Mouse (Mus musculus) gastrocnemius, postnatal 36 days (tissue): ENCODE data around the gene Scn2b. TPM values are rescaled to one million over a fixed set of nuclear protein-coding genes. Genes with fewer than 3 reads are reported as not detected.

Experiments used
- DNase-seq, 2 experiments: peaks; one replicate each; pipeline ENCODE4 v3.0.0; 2022
- intact Hi-C: fragments of 180-260 bp; cut with DNase I; formaldehyde crosslinking; loops from one replicate; pipeline ENCODE4 v1.15.1; 2025
- long read RNA-seq, 2 experiments: library from polyadenylated mRNA; stranded (forward); transcript quantifications; one replicate each; pipeline ENCODE4 v2.0.0; 2021
- total RNA-seq, 2 experiments: library from RNA; stranded (reverse); gene quantifications; 2 replicates each; pipeline ENCODE4 v1.2.3; 2021

Scn2b gene
- total RNA-seq: 1 to 10 TPM; 1.7 to 2.5 TPM
- long read RNA-seq, experiment 1, partial matches to known transcripts: 0 of 1 reads
- long read RNA-seq, experiment 1, other reads (novel, unspliced or antisense): 1 of 1 reads
- long read RNA-seq, experiment 2: 0 reads

DNA sequence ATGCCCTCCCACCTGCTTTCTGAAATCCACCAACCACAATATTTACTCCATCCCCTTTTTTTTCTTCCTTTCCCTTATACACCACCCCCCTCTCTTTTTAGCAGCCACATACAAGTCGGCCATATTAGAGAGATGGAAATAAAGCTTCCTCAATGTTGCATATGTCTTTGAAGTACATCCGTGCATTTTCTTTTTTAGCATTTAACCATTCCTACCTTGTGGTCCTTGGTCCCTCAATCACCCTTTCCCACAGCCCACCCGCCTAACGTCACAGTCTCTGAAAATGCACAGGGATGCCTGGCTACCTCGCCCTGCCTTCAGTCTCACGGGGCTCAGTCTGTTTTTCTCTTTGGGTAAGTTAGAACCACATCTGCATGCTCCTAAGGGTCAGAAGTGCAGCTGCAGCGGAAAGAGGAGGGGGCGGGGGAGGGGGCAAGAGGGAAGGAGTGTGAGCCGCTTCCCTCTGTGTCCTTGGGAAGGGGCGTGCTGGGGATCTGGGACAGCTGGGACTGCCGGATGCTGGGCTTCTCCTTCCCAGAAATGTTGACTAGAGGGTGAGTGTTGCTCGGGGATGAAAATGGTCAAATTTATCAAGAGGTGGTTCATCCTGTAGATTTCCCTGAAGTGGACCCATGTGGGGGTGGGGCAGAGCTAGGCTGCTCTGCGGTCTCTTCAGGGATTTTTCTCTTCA lies at the start of gene Scn2b:
TSS of gene Scn2b (plus strand) at position 42 of the 691 bp plus-strand sequence.
- DNase-seq: no peak
- intact Hi-C loops: no loop called here

DNA sequence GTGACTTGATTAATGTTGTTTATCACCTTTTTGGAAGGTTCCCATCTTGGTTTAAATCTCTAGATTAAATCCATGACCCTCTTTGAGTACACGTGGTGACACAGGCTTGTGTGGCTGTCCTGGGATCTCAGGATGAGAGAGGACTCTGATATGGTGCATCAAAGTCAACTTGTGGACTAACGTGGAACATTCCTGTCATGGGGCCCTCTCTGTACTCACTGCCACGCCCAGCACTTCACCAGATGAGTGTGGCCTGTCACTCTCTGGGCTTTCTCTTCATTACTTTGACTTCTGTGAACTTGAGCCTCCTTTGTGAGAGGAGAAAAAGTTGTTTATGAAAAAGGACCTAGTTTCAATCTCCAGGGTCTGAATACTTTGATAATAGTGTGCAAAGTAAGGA lies 45.8 kb upstream of the Scn2b start:
- DNase-seq: no peak
- intact Hi-C loops: no loop called here

DNA sequence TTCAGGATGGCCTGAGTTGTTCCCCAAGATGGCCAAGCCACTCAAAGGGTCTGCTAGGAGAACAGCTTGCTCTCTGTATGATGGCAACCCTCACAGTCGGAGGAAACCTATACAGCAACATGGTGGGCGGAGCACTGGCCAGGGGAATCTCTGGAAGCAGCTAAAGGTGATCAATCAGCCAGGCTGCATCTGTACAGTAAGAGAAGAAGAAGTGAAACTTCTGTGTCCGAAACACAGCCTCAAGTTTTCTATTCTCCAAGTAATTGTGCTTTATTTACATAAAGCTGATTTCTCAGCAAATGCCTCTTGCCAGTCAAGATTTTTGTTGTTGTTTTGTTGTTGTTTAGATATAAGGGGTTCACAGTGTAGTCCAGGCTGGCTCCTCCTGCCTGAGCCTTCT lies 39.7 kb upstream of the Scn2b start:
- no peak for DNase-seq
- intact Hi-C loops: no loop called here

DNA sequence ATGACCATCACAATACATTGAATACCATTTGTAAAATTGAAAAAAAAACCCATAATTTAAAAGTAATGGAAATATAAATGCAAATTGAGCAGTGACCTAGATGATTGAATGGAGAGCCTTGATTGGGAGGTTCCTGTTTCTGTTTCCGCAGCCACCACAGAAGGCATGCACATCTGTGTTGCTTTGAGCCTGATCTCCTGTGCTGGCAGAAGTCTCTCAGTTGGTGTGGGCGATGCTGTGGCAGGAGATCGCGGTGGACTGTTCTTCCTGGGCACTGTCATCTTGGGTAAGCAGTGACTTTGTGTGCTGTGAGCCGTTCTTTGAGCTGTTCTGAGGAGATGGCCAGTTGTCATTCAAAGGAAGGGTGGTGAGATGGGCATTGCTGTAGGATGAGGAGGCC lies 38.6 kb upstream of the Scn2b start, which contains the start of gene Jaml:
TSS of gene Jaml (plus strand) at position 173 of the 400 bp plus-strand sequence.
- intact Hi-C loops: no loop called here
- DNase-seq: no peak

DNA sequence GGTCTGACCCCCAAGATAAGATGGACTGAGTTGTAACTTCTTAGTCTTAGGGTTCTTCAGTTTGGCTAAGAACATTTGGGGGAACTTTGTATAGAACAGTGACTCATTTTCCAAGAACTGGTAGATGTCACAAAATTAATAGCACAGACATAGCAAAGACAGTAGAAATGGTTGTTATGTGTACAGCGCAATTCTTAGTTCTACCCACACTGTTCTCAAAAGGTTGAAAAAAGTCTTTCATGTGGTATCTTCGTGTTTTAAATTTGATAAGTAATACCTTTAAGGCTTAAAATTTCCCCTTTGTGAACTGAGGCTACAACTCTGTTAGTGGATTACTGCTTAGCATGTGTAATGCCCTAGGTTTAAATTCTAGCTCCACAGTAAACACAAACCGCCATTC lies 34.5 kb upstream of the Scn2b start:
- intact Hi-C loops: no loop called here

DNA sequence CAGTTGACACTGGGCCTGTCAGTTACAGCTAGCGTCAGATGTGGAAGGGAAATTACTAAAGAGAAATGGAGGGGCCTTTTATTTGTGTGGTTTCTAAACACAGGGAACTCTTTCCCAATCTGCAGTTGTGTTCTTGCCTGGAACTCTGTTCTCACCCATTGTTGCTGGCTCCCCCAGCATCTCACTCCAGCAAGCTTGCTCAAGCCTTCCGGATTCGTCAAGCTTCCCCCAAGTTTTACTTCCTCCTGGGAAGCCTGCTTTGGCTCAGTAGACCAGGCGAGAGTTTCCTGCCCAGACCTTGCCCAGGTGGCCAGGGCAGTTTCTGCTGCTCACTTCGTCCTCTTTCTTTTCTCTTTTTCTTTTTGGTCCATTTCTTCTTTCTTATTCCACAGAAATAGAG lies 33.0 kb upstream of the Scn2b start:
- intact Hi-C loops: no loop called here

More for the DNA sequence above, 34.5 kb upstream of the Scn2b start:
- DNase-seq: no peak

DNA sequence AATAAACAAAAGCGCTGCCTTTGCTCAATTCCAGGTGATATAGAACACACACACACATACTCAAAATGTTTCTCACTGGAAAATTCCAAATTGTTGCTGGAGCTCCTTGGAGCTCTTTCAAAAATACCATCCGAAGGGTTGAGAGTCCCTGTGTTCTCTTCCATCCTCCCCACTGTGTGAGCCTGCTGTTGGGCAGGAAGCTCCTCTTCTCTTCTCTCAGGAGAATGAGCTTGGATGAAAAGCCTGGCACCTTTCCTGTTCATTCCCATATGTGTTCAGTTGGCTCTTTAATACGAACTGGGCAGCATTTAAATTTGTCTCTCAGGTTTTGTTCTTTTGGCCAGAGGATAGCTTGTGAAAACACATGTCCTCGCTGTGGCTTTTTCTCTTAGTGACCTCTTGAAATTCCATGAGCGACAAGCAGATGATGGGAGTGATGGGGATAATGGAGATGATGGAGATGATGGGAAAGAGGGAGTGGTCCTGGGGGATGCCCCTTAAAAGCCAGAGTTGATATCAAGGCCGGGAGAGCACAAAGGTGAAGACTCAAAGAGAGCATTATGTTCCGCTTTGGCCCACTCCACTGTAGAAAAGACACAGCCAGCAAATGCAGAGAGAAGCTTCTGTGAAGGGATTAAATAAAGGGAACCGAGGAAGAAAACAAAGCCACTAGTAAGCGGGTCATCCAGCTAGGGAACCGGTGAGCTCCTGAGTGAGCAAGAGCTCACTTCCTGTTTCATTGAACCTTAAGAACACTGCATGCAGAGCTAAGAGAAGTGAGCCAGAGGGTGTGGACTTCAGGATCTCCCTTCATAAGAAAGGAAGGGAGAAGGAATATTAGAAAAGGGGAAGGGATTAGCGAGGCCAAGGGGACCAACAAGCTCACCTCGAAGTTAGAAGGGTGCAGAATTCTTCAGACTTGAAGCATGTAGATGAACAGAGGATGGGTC lies 31.6 kb upstream of the Scn2b start:
- DNase-seq: no peak
- intact Hi-C loops: no loop called here

More for the DNA sequence above, 33.0 kb upstream of the Scn2b start:
- no peak for DNase-seq

DNA sequence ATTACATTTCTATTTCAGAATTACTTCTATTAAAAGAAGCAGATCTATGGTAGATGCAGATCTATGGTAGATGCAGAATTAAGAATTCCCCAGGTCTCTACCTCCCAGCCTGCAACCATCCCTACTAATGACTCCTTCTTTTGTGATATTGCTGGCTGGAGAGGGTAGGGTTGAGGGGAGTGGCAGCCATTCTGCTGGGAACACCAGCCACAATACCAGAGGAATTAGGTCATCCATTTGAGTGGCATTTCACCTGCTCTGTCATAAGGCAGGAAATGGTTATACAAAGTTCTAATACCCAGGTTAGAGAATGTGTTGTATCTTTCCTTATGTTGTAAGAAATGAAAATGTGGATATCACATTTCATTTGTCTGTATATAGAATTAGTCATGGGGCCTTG lies 29.5 kb upstream of the Scn2b start:
- intact Hi-C loops: no loop called here

DNA sequence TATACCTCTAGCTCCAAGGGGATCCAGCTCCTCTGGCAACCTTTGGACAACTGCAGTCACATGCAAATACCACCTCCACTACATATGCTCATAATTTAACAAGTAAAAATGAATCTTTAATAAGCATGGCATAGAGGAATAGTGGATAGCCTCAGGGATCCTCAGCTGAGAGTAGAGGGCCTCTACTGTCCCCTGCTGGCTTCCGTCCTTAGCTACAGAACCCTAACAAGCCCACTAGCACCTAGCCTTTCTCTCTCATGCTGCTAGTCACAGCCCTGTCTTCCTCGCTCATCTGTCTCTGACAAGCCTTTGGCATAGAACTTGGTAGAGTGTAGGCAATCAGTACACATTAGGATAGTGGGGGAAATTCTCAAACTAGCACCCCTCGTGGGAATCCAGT lies 26.8 kb upstream of the Scn2b start:
- DNase-seq: no peak
- intact Hi-C loops: no loop called here

More for the DNA sequence above, 29.5 kb upstream of the Scn2b start:
- no peak for DNase-seq

DNA sequence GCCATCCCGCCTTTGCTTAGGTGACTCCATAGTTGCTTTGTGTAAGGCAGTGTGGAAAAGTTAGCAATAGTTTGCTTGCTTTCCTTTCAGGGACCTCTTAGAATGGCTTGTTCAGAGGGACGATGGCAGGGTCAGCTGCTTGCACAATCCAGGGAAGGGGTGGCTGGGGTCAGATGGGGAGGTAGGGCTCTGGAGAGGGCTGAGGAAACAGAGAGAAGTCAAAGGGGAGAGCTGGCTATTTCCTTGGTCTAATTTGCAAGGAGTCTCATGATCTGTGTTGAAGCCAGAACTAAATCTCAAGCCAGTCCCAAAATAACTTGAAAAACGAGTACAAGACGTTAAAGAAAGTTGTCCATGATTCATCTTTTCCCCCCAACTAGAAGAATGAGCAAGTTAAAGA lies 24.9 kb upstream of the Scn2b start:
- no peak for DNase-seq
- intact Hi-C loops: no loop called here

DNA sequence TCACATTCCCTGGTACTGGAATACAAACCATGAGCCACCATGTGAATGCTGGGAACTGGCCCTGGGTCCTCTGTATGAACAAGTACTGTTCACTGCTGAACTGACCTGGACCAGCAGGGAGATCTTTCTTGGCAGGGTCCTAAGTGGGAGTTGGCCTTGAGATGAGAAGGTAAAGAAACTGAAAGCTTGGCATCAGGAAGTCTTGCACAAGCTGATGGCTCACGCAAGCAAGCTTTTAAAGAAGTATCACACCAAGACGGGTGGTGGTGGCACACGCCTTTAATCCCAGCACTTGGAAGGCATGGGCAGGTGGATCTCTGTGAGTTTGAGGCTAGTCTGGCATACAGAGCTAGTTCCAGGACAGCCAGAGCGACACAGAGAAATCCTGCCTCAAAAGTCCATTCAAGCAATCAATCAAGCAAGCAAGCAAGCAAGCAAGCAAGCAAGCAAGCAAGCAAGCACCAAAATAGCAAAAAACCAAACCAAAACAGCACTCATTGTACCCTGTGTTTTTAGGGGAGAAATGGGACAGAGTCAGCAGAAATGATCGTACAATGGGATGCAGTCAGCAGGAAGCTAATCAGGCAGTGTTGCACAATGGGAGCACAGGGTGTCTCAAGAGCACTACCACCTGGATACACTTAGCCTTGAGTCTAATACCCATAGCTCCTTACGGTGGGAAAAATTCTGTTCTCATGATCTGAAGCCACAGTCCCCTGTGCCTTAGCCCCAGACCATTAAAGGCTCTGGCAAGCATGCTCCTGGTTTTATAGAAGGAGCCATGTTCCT lies 22.2 kb upstream of the Scn2b start:
- intact Hi-C loops: no loop called here
- no peak for DNase-seq

DNA sequence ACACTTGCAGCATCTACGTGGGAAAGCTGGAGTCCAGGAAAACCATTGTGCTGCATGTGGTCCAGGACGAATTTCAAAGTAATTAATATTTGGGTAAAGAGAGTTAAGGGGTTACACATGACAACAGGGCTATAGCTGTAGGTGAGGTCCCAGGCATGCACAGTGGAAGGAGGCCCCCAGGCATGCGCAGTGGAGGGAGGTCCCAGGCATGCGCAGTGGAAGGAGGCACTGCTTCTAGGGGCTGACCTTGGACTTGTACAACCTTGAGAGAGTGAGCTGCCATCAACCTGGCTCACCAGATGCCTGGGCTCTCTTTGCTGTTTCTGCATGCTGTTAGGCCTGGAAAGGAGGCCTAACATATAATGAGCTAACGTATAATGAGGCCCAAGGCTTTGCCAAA lies 19.7 kb upstream of the Scn2b start:
- intact Hi-C loops: no loop called here
- DNase-seq: no peak

DNA sequence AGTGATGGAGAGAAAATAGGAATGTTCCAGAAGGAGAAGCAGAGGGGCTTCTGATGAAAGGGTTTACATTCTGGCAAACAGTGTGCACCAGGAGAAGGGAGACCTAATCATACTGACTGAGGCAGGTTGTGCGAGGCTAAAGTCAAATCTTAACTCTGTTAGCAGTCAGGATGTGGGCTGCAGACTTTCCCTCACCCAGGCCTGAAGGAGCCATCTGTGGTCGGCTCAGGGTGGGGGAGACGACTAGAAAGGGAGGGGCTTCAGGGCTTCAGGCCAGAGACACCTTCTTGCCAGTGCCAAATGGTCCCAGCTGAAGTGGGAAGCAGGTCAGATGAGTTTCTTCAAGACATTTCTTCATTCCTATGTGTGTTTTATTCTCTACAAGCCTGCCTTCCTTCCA lies 19.2 kb upstream of the Scn2b start:
- DNase-seq: no peak
- intact Hi-C loops: no loop called here

DNA sequence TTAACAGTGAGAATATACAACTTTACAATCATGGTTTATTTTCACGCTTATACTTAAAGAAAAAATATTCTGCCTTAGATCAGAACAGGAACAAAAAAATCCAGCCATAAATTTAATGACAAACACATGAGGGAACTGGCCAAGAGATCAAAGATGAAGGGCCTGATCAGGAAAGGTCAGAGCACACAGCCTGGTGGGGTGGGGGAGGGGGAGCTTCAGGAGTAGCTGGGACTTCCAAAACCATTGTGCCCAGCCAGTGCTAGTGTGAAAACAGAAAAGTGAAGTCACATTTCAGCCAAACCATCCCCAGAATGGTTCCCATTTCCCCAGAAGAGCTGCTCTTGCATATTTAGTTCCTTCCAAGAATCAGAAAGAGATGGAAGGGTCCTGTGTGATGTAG lies 15.1 kb upstream of the Scn2b start:
- intact Hi-C loops: no loop called here
- DNase-seq: no peak

DNA sequence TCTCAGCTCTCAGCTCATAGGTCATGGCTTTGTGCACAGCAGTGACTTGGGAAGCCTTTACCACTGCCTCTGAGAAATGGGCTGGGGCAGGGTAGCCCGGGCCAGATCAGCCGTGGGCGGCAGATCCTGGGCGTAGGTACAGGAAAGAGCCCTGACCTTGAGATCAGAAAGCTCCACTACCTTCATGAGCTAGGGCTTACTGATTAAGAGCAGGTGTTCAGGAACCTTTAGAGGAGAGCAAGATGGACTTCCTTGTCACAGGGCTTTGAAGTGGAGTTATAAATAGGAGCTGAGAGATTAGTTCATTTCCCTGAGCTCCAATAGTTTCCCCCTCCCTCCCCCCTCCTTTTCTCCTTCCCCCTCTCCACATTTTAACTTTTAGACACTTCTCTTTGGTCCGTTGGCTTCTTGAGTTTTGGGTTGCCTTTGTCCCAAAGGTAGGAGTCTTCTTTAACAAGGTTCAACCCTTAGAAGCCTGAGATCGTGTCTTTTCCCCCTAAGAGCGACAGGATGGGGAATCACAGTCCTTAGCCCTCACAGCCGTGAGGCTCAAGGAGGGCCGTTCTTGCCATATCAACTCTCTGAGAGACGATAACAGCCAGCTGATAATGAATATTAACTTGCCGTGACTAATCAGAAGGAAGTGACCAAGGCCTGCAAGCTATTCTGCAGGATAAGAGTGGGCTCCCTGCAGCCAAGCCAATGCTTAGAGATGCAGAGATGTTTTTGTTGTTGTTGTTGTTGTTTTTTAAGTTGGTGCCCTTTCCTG lies 14.2 kb upstream of the Scn2b start:
- no peak for DNase-seq
- intact Hi-C loops: no loop called here

DNA sequence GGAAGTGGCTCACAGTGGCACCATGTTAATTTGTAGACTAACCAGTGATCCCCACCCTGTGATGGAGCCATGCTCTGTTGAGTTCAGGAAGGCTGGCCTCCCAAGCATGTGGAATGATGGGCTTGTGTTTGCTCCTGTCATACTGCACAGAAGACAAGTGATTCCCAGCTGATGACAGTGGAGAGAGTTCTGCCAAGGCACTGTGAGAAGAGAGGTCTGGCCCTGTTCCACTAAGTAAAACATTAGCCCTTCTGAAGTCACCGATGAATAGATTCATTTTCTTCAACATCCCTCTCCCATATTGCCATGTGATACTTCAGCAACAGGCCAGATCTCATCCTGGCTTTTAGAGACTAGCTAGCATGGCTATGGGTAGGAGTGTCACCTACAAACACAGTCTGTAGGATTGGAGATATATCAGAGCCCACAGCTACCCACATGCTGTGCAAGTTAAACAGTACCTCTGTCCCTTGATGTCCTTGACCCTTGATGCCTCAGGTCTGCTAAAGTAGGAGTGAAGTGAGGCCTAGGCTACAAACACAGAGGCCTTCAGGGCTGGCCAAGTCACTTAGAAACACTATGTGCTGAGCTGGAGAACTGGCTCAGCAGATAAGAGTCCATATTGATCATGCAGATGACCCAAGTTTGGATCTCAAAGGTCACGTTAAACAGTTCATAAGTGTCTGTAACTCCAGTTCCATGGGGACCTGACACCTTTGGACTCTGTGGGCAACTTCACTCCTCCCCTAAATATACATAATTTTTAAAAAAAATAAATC lies 11.8 kb upstream of the Scn2b start:
- intact Hi-C loops: no loop called here

DNA sequence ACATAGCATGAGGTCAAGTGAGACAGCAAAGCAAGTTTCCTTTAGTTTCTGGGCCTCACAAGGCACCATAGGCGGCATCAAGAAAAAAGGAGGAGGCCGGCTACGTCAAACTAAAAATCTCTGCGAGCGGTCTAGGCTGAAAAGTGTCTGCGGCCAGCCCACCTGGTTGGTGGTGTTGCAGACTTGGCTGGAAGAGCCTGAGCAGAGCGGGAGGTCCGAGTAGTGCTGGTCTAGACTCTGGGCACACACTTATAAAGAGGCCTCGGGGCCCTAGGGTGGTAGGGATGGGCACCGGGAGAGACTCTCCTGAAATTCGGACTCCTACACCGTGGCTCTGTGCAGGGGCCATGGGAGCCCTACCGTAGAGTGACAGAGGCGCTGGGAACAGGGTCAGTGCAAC lies 1.9 kb upstream of the Scn2b start:
- no peak for DNase-seq
- intact Hi-C loops: no loop called here

More for the DNA sequence above, 11.8 kb upstream of the Scn2b start:
- DNase-seq: no peak

DNA sequence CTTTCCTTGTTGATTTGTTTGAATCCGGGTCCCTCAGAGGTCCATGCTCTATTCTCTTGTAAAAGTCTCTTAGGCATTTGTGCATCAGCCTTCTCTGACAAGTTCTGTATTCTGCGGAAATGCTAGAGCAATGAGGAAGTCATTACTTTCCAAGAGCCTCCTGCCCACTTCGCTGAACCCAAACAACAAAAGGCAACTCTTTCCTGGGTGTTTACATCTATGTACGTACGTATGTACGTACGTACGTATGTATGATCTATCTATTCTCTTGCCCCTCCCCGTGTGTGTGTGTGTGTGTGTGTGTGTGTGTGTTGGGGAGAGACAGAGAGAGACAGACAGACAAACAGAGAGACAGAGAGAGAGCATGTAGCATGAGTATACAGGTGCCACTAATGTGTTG lies 763 bp upstream of the Scn2b start:
- DNase-seq: no peak
- intact Hi-C loops: no loop called here

DNA sequence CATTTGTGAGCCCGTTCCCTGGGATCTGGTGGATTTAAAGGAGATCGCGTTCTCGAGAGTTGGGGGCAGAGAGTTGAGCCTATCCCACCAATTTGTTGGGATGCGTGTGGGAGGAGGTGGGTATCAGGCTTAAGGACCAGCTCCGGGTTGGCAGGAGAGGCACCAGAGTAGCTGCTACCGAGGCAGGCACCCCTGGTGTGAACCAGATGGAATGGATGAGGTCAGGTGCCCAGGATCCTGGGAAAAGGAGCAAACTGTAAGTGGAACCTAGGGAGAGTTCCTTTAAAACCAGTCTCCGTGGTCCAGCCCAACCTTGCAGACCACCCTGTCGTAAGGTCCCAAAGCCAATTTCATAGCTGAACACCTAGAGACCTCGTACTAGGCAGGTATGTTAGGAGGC lies 970 bp downstream of the Scn2b start:
- no peak for DNase-seq
- intact Hi-C loops: no loop called here
